Mouse (Mus musculus): Measurements from ENCODE around the gene Nr2f2. TPM values are rescaled to one million over a fixed set of nuclear protein-coding genes. Genes with fewer than 3 reads are reported as not detected.

The Nr2f2 gene
- polyA plus RNA-seq, 1 experiment = 54.4 TPM

DNA sequence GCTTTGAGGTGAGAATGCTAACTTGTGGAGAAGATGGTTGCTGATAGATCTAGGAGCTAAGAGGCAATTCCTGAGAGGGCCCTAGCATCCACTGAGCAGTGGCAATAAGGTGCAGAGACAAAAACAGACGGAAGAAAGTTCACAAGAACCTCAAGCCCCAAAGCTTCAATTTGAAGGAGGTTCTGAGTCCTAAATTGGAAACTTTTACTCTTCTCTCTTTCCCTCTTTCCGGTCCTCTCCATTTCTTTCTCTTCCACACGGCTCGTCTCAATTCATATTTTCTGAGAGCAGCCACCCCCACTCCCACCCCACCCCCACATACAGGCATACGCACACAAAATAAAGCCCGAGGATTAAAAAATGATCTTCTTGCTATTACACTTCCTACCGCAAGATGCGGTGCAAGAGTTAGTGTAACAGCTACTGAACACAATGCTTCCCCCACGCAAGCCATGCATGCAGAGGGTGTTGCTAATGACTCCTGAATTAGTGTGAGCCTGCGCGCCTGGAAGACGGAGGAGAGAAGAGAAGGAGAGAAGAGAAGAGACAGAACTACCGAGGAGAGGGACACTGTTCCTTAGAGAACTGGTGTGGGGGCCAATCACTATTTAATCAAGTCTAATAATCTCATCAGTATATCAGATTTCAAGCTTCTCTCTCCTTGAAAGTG, 29.8 kb downstream of the Nr2f2 start:
- H3K4me1 ChIP-seq (ENCODE audit: control insufficient read depth, insufficient read depth, low read length) = 0 out of 2 replicates have a peak, but pooled peaks cover 2% of the 10 kb centered on the region
- TF ChIP-seq CTCF (IDR thresholded peaks at IDR 0.05; ENCODE audit: borderline replicate concordance, insufficient read depth, low read length) (no peak), POLR2A (IDR thresholded peaks at IDR 0.05; ENCODE audit: low read depth, low read length) (no peak)

DNA sequence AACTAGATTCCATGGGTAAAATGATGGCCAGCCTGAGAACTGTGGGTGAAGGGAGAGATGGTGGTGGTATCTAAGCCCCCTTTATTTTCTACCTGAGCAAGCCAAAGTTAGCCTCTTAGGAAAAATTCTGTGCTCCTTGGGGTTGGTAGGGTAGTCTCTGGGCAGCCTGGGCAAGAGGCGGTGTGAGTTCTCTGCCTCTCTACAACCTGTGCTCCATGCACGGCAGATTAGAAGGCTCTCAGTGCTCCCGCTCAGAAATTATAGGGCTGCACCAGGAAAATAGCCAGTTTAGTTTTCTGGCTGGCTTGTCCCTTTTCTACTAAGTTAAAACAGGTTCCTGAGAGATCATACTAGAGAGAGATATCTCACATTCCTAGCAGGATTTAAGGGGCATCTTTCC, 30.4 kb downstream of the Nr2f2 start:
- TF ChIP-seq CTCF (IDR thresholded peaks at IDR 0.05; ENCODE audit: borderline replicate concordance, insufficient read depth, low read length) = no peak
- no peak for TF ChIP-seq POLR2A (IDR thresholded peaks at IDR 0.05; ENCODE audit: low read depth, low read length)
- Histone ChIP-seq H3K4me1 (ENCODE audit: control insufficient read depth, insufficient read depth, low read length) (0 out of 2 replicates have a peak, but pooled peaks cover 2% of the 10 kb centered on the region), H3K27ac (ENCODE audit: insufficient read depth, low read length) (no peak overlapping the region), H3K4me3 (ENCODE audit: insufficient read depth, low read length) (no peak overlapping the region)

More for the DNA sequence above, 29.8 kb downstream of the Nr2f2 start:
- Histone ChIP-seq H3K4me3 (ENCODE audit: insufficient read depth, low read length) (no peak overlapping the region), H3K27ac (ENCODE audit: insufficient read depth, low read length) (no peak overlapping the region)

DNA sequence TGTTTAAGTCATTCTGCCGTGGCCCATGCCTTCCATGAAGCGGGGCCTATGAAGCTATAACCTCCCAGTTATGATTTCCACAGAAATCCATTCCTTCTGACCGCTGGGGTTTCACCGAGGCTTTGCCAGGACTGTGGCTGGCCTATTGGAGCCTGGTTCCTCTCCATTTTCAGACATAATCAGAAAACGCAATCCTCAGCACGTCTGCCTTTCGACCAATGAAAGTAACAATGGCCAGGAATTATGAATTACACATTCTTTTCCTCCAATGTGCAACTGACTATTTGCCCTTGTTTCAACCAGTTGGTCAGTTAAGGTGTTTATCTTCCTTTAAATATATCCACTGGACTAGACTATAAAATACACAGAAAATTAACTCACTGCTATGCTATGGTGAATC, 31.1 kb downstream of the Nr2f2 start:
- Histone ChIP-seq H3K4me3 (ENCODE audit: insufficient read depth, low read length) (no peak overlapping the region), H3K27ac (ENCODE audit: insufficient read depth, low read length) (no peak overlapping the region), H3K4me1 (ENCODE audit: control insufficient read depth, insufficient read depth, low read length) (0 out of 2 replicates have a peak, but pooled peaks cover 2% of the 10 kb centered on the region)
- TF ChIP-seq POLR2A (IDR thresholded peaks at IDR 0.05; ENCODE audit: low read depth, low read length) (no peak), CTCF (IDR thresholded peaks at IDR 0.05; ENCODE audit: borderline replicate concordance, insufficient read depth, low read length) (no peak)

DNA sequence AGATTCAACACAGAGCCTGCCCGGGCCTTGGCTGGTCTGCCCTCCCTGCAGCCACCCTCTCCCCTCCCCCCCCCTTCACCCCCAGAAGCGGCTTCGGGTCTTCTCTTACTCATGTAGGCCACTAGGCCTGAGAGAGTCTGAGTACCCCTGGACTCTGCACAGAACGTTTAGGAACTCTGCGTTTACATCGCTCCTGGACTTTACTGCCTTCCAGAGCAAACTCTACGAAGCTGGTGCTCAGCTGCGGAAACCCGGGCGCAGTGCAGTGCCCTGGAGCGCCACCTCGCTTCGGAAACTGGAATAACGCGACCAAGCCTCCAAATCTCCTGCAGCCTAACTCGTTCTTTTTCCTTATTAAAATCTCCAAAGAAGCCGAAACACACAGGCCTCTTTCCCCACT, 31.7 kb downstream of the Nr2f2 start:
- Histone ChIP-seq H3K4me3 (ENCODE audit: insufficient read depth, low read length) (no peak overlapping the region), H3K4me1 (ENCODE audit: control insufficient read depth, insufficient read depth, low read length) (0 out of 2 replicates have a peak, but pooled peaks cover 2% of the 10 kb centered on the region), H3K27ac (ENCODE audit: insufficient read depth, low read length) (no peak overlapping the region)
- no peak for TF ChIP-seq POLR2A (IDR thresholded peaks at IDR 0.05; ENCODE audit: low read depth, low read length)
- peak; percentile 89 for TF ChIP-seq CTCF (IDR thresholded peaks at IDR 0.05; ENCODE audit: borderline replicate concordance, insufficient read depth, low read length)

DNA sequence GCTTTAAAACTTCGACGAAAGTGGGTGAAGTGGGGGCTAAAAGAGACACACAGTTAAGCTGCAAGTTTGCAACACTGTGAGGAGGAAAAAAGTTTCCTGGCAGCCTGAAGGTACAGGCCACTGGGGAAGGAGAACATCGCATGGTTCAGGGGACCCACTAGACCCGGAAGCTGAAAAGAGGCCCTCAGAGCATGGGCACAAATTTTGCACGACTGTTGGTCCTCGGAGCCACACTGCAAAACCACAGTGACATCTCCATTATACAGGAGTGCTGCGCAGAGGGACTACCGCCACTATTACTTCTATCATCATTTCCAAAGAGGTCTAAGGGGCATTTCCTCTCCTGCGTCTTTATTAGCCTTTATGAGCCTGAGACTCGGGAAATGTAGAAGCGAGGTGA, 32.7 kb downstream of the Nr2f2 start:
- H3K4me3 ChIP-seq (ENCODE audit: insufficient read depth, low read length) = no peak overlapping the region
- no peak overlapping the region for H3K27ac ChIP-seq (ENCODE audit: insufficient read depth, low read length)
- TF ChIP-seq CTCF (IDR thresholded peaks at IDR 0.05; ENCODE audit: borderline replicate concordance, insufficient read depth, low read length) (no peak), POLR2A (IDR thresholded peaks at IDR 0.05; ENCODE audit: low read depth, low read length) (no peak)
- 0 out of 2 replicates have a peak, but pooled peaks cover 2% of the 10 kb centered on the region for H3K4me1 ChIP-seq (ENCODE audit: control insufficient read depth, insufficient read depth, low read length)

DNA sequence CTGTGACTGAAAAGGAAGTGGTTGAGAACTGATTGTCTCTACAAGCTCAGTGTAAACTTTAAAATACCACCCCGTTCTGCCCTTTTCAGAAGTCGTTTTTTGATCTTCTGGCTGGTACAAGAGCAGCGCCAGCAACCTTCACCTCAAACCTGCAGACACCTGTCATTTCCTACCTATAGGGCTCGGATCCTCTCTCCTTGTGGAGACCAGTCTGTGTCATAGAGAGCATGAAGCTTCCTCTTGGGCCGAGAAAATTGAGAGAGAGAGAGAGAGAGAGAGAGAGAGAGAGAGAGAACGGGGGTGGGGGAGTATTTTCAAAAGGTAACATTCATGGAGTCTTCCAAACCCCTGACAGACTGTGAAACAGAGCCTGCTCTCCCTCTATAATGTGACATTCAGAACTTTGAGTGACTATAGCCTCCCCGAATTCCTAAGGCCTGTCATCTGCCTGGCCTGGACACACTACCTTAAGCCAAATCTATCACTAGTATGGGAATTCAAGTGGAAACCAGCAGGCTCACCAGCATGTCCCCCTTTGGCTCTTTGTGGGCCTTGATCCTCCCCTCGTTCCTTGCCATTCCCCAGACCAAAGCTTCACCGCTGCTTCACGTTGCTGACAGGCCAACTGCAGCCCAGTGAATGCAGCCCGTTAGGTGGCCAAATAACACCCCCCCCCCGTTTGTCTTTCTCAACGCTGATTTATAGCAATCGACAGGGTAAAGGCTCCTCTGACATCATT, 33.4 kb downstream of the Nr2f2 start:
- 0 out of 2 replicates have a peak, but pooled peaks cover 2% of the 10 kb centered on the region for H3K4me1 ChIP-seq (ENCODE audit: control insufficient read depth, insufficient read depth, low read length)
- no peak for TF ChIP-seq CTCF (IDR thresholded peaks at IDR 0.05; ENCODE audit: borderline replicate concordance, insufficient read depth, low read length)
- H3K27ac ChIP-seq (ENCODE audit: insufficient read depth, low read length) = no peak overlapping the region
- no peak overlapping the region for H3K4me3 ChIP-seq (ENCODE audit: insufficient read depth, low read length)

DNA sequence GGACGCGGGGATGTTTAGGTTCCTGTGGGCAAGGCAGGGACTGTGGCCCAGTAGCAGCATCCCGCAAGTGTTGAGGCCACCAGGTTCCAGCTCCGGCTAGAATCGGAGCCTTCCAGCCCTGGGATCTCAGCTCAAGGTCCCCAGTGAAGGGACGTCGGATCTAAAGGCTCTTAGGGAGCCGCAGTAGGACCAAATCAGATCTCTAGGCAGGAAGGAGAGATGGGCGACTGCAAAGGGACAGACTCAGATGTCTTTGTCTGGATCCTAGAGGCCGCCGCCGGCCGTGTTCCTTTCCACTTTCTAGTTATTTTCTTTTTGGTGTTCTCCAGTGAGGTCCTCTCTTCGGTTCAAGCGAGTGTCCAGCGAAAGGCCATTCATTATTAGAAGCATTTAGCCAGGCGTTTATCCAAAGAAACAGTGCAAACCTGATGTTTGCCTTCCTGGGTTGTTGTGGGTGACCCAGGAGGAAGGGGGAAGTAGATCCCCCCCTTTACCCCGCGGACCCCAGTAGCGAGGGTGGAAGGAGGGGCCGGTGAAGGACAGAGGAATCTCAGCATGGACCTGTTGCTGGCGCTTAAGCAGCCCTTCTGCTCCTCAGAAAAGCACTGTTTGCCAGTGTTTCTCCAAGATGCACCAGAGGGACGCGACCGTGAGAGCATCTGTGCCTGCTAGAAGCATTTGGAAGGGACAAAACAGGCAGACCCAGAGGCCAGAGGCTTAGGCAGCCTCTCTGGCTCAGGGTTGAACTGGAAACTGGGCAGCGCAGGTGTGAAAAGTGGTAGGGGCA, 34.3 kb downstream of the Nr2f2 start:
- Histone ChIP-seq H3K27ac (ENCODE audit: insufficient read depth, low read length) (peak overlapping the region; percentile 13; the same call in 1 of the 2 replicates), H3K4me3 (ENCODE audit: insufficient read depth, low read length) (peak overlapping the region; percentile 21), H3K4me1 (ENCODE audit: control insufficient read depth, insufficient read depth, low read length) (0 out of 2 replicates have a peak, but pooled peaks cover 2% of the 10 kb centered on the region)
- TF ChIP-seq CTCF (IDR thresholded peaks at IDR 0.05; ENCODE audit: borderline replicate concordance, insufficient read depth, low read length) (no peak), POLR2A (IDR thresholded peaks at IDR 0.05; ENCODE audit: low read depth, low read length) (no peak)

DNA sequence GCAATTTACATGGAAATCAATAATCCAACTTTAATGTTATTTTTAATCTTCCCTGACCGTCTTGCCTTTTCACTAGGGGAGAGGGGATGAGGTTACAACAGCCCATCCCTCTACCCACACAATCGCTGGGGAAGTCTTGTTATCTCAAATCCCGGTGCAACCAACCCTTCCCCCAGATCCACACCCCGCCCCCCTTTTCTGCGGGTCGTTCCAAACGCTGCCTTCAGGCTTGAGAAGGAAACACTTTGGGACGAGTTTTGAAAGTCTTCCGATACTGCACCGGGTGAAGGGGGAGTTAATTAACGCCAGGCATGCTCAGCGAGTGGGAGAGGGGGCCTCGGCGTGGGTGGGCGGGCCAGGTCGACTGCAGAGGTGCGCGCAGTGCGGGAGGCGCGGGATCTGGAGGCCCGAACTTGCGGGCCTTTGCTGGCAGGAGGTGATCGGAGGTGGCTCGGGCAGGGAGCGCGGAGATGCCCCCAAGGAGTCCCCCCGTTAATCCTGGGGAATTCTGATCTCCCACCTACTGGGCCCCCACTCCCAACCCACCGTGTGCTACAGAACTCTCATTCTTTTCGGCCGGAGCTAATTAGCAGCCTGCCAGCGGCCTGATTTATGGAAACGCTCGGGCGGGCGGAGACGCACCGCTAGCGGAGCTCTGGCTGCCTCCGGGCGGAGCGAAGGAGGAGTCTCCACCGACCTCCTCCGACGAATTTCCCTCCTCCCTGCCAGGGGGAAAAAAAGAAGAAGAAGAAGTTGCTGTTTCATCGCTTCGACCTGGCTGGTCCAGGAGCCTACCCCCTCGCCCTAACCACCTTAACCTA, 35.1 kb downstream of the Nr2f2 start:
- H3K4me3 ChIP-seq (ENCODE audit: insufficient read depth, low read length) = peak overlapping the region; percentile 21
- H3K4me1 ChIP-seq (ENCODE audit: control insufficient read depth, insufficient read depth, low read length) = 0 out of 2 replicates have a peak, but pooled peaks cover 2% of the 10 kb centered on the region
- peak overlapping the region; percentile 13; the same call in 1 of the 2 replicates for H3K27ac ChIP-seq (ENCODE audit: insufficient read depth, low read length)
- TF ChIP-seq POLR2A (IDR thresholded peaks at IDR 0.05; ENCODE audit: low read depth, low read length) (peak; percentile 55; the same call in 1 of the 2 replicates), CTCF (IDR thresholded peaks at IDR 0.05; ENCODE audit: borderline replicate concordance, insufficient read depth, low read length) (no peak)

All from embryonic fibroblast, embryonic 13.5 days (primary cell).